Mouse (Mus musculus): ENCODE results near the gene Brd3. TPM values are rescaled to one million over a fixed set of nuclear protein-coding genes. Genes with fewer than 3 reads are reported as not detected.
A peak's percentile ranks its signal among the peaks of the same experiment; 100 is the strongest.
"Not testable (repeated sequence)": the region's sequence is repeated elsewhere in the genome, so short reads cannot be mapped to it uniquely, and the experiment has no call there.

Brd3 gene
- 76.2 and 87.8 TPM in 2 replicates for polyA plus RNA-seq (2015; fragmentation: Nextera tagmentation; extraction: Ambion mirVana)

GRCm38 (mm10) chr2:27507562-27507961 lies at the start of gene Brd3:
Brd3 (minus strand) TSS chr2:27507662.
- Histone ChIP-seq H3K9me3 (no peaks in the 10 kb centered on the region), H3K4me2 (no peak within 1 kb of the TSS), H3K27me3 (replicated peaks) (no peaks in the 10 kb centered on the region), H3K4me3 (replicated peaks) (no peak within 1 kb of the TSS), H3K36me3 (no peaks in the 10 kb centered on the region), H3K9ac (no peak within 1 kb of the TSS), H3K4me1 (peaks cover 12% of the 10 kb centered on the region; the same call in 1 of the 2 replicates), H3K27ac (no peak within 1 kb of the TSS)
- WGBS = 74% methylated on average over 4 of the region's 4 CpGs
- ATAC-seq (ENCODE audit: insufficient read depth, low FRiP score, low read depth) = no peak

GRCm38 (mm10) chr2:27556921-27557320 lies 49.5 kb upstream of the Brd3 start:
- no peak for ATAC-seq (ENCODE audit: insufficient read depth, low FRiP score, low read depth)
- WGBS = 78% methylated on average over 6 of the region's 6 CpGs
- no peaks in the 10 kb centered on the region for H3K9me3 ChIP-seq
- no peaks in the 10 kb centered on the region for H3K36me3 ChIP-seq
- peaks cover 17% of the 10 kb centered on the region; the same call in 1 of the 2 replicates for H3K4me1 ChIP-seq
- no peaks in the 10 kb centered on the region for H3K27me3 ChIP-seq (replicated peaks)
- H3K4me2 ChIP-seq = no peak overlapping the region
- H3K27ac ChIP-seq = no peak overlapping the region
- H3K4me3 ChIP-seq (replicated peaks) = no peak overlapping the region
- no peak overlapping the region for H3K9ac ChIP-seq

GRCm38 (mm10) chr2:27554308-27554707 lies 46.8 kb upstream of the Brd3 start:
- H3K36me3 ChIP-seq = no peaks in the 10 kb centered on the region

GRCm38 (mm10) chr2:27552620-27553287 lies 45.3 kb upstream of the Brd3 start:
- no peaks in the 10 kb centered on the region for H3K27me3 ChIP-seq (replicated peaks)
- no peaks in the 10 kb centered on the region for H3K36me3 ChIP-seq
- WGBS = 20% methylated on average over 7 of the region's 7 CpGs
- H3K4me2 ChIP-seq = no peak overlapping the region
- H3K9me3 ChIP-seq = no peaks in the 10 kb centered on the region
- H3K27ac ChIP-seq = no peak overlapping the region
- H3K4me3 ChIP-seq (replicated peaks) = no peak overlapping the region
- ATAC-seq (ENCODE audit: insufficient read depth, low FRiP score, low read depth) = no peak
- no peak overlapping the region for H3K9ac ChIP-seq
- 0 out of 2 replicates have a peak, but pooled peaks cover 11% of the 10 kb centered on the region for H3K4me1 ChIP-seq

More at GRCm38 (mm10) chr2:27554308-27554707, 46.8 kb upstream of the Brd3 start:
- H3K9ac ChIP-seq = no peak overlapping the region
- WGBS = 77% methylated on average over 9 of the region's 9 CpGs
- ATAC-seq (ENCODE audit: insufficient read depth, low FRiP score, low read depth) = peak; percentile 52; the same call in 1 of the 2 replicates
- H3K4me2 ChIP-seq = no peak overlapping the region
- H3K4me3 ChIP-seq (replicated peaks) = no peak overlapping the region
- H3K4me1 ChIP-seq = 0 out of 2 replicates have a peak, but pooled peaks cover 11% of the 10 kb centered on the region
- H3K27me3 ChIP-seq (replicated peaks) = no peaks in the 10 kb centered on the region
- H3K27ac ChIP-seq = no peak overlapping the region
- H3K9me3 ChIP-seq = no peaks in the 10 kb centered on the region

- no peak for ATAC-seq (ENCODE audit: insufficient read depth, low FRiP score, low read depth)
These were observed 41.4 kb upstream of the Brd3 start for GRCm38 (mm10) chr2:27548664-27549369.

GRCm38 (mm10) chr2:27547986-27548385 lies 40.5 kb upstream of the Brd3 start:
- no peaks in the 10 kb centered on the region for H3K27me3 ChIP-seq (replicated peaks)
- WGBS = 95% methylated on average over 2 of the region's 2 CpGs

More at GRCm38 (mm10) chr2:27548664-27549369, 41.4 kb upstream of the Brd3 start:
- Histone ChIP-seq H3K27ac (no peak overlapping the region), H3K36me3 (no peaks in the 10 kb centered on the region), H3K9me3 (no peaks in the 10 kb centered on the region), H3K9ac (no peak overlapping the region), H3K4me3 (replicated peaks) (no peak overlapping the region), H3K4me1 (0 out of 2 replicates have a peak, but pooled peaks cover 8% of the 10 kb centered on the region), H3K4me2 (no peak overlapping the region), H3K27me3 (replicated peaks) (no peaks in the 10 kb centered on the region)
- WGBS = 61% methylated on average over 1 of the region's 1 CpGs

GRCm38 (mm10) chr2:27547326-27547725 lies 39.9 kb upstream of the Brd3 start:
- Histone ChIP-seq H3K27ac (no peak overlapping the region), H3K27me3 (replicated peaks) (no peaks in the 10 kb centered on the region), H3K4me1 (no peaks in the 10 kb centered on the region), H3K36me3 (no peaks in the 10 kb centered on the region), H3K4me2 (no peak overlapping the region), H3K4me3 (replicated peaks) (no peak overlapping the region), H3K9me3 (no peaks in the 10 kb centered on the region), H3K9ac (no peak overlapping the region)
- 46% methylated on average over 1 of the region's 1 CpGs for WGBS
- ATAC-seq (ENCODE audit: insufficient read depth, low FRiP score, low read depth) = no peak

More at GRCm38 (mm10) chr2:27547986-27548385, 40.5 kb upstream of the Brd3 start:
- no peak for ATAC-seq (ENCODE audit: insufficient read depth, low FRiP score, low read depth)
- 0 out of 2 replicates have a peak, but pooled peaks cover 3% of the 10 kb centered on the region for H3K4me1 ChIP-seq
- no peak overlapping the region for H3K9ac ChIP-seq
- no peak overlapping the region for H3K27ac ChIP-seq
- H3K4me3 ChIP-seq (replicated peaks) = no peak overlapping the region
- no peaks in the 10 kb centered on the region for H3K9me3 ChIP-seq
- no peak overlapping the region for H3K4me2 ChIP-seq
- H3K36me3 ChIP-seq = no peaks in the 10 kb centered on the region

- H3K36me3 ChIP-seq; H3K9me3 ChIP-seq; H3K4me1 ChIP-seq; H3K9ac ChIP-seq; H3K27ac ChIP-seq; H3K4me2 ChIP-seq; H3K27me3 ChIP-seq (replicated peaks); ATAC-seq (ENCODE audit: insufficient read depth, low FRiP score, low read depth); H3K4me3 ChIP-seq (replicated peaks): not testable (repeated sequence)
- WGBS = 95% methylated on average over 8 of the region's 8 CpGs
These were observed 38.6 kb upstream of the Brd3 start for GRCm38 (mm10) chr2:27546041-27546440.

GRCm38 (mm10) chr2:27545517-27545916 lies 38.1 kb upstream of the Brd3 start:
- not testable (repeated sequence) for H3K36me3 ChIP-seq; H3K27ac ChIP-seq; H3K27me3 ChIP-seq (replicated peaks); ATAC-seq (ENCODE audit: insufficient read depth, low FRiP score, low read depth); H3K4me2 ChIP-seq; H3K4me1 ChIP-seq; H3K9ac ChIP-seq; H3K9me3 ChIP-seq; H3K4me3 ChIP-seq (replicated peaks)
- 74% methylated on average over 3 of the region's 3 CpGs for WGBS

GRCm38 (mm10) chr2:27544613-27545012 lies 37.2 kb upstream of the Brd3 start:
- no peak overlapping the region for H3K27ac ChIP-seq
- no peaks in the 10 kb centered on the region for H3K36me3 ChIP-seq

GRCm38 (mm10) chr2:27541225-27541624 lies 33.8 kb upstream of the Brd3 start:
- H3K9me3 ChIP-seq = no peaks in the 10 kb centered on the region
- peaks cover 7% of the 10 kb centered on the region; the same call in 1 of the 2 replicates for H3K4me1 ChIP-seq
- H3K4me2 ChIP-seq = peak overlapping the region; percentile 62
- 85% methylated on average over 3 of the region's 3 CpGs for WGBS
- no peaks in the 10 kb centered on the region for H3K27me3 ChIP-seq (replicated peaks)
- H3K4me3 ChIP-seq (replicated peaks) = peak overlapping the region; percentile 42; the same call in 1 of the 2 replicates
- no peak for ATAC-seq (ENCODE audit: insufficient read depth, low FRiP score, low read depth)
- H3K36me3 ChIP-seq = 0 out of 2 replicates have a peak, but pooled peaks cover 3% of the 10 kb centered on the region
- H3K9ac ChIP-seq = no peak overlapping the region
- H3K27ac ChIP-seq = peak overlapping the region; percentile 80; the same call in 1 of the 2 replicates

More at GRCm38 (mm10) chr2:27544613-27545012, 37.2 kb upstream of the Brd3 start:
- Histone ChIP-seq H3K4me2 (no peak overlapping the region), H3K4me1 (peaks cover 7% of the 10 kb centered on the region; the same call in 1 of the 2 replicates), H3K27me3 (replicated peaks) (no peaks in the 10 kb centered on the region), H3K9me3 (no peaks in the 10 kb centered on the region), H3K4me3 (replicated peaks) (no peak overlapping the region), H3K9ac (no peak overlapping the region)
- WGBS = 85% methylated on average over 6 of the region's 6 CpGs
- no peak for ATAC-seq (ENCODE audit: insufficient read depth, low FRiP score, low read depth)

- H3K36me3 ChIP-seq = peaks cover 10% of the 10 kb centered on the region
- H3K9me3 ChIP-seq = no peaks in the 10 kb centered on the region
- 16% methylated on average over 10 of the region's 10 CpGs for WGBS
- H3K4me3 ChIP-seq (replicated peaks) = peak overlapping the region; percentile 42
- peaks cover 7% of the 10 kb centered on the region; the same call in 1 of the 2 replicates for H3K4me1 ChIP-seq
- peak; percentile 11 for ATAC-seq (ENCODE audit: insufficient read depth, low FRiP score, low read depth)
- H3K9ac ChIP-seq = peak overlapping the region; percentile 19; the same call in 1 of the 2 replicates
- peak overlapping the region; percentile 80 for H3K27ac ChIP-seq
- H3K27me3 ChIP-seq (replicated peaks) = no peaks in the 10 kb centered on the region
- peak overlapping the region; percentile 62 for H3K4me2 ChIP-seq
These were observed 33.0 kb upstream of the Brd3 start for GRCm38 (mm10) chr2:27540515-27540836.
